Mouse (Mus musculus): ENCODE data around the gene Minos1. TPM values are rescaled to one million over a fixed set of nuclear protein-coding genes. Genes with fewer than 3 reads are reported as not detected.

The Minos1 gene
- polyA plus RNA-seq, 1 experiment from 2014 or later = 378 TPM

GRCm38 (mm10) chr4:139115721-139116120 lies 15.2 kb downstream of the Minos1 start:
- WGBS = 88% methylated on average over 4 of the region's 5 CpGs
- no peaks in the 10 kb centered on the region for H3K36me3 ChIP-seq (ENCODE audit: control insufficient read depth, insufficient read depth, low read length)

GRCm38 (mm10) chr4:139112482-139112881 lies 18.4 kb downstream of the Minos1 start:
- Histone ChIP-seq H3K27me3 (replicated peaks; ENCODE audit: control insufficient read depth, insufficient read depth, low read length) (no peaks in the 10 kb centered on the region), H3K36me3 (ENCODE audit: control insufficient read depth, insufficient read depth, low read length) (no peaks in the 10 kb centered on the region), H3K9ac (ENCODE audit: low read depth, low read length) (no peak overlapping the region), H3K9me3 (ENCODE audit: control insufficient read depth, low read length) (no peaks in the 10 kb centered on the region), H3K27ac (ENCODE audit: low read depth, low read length) (no peak overlapping the region), H3K4me1 (ENCODE audit: control insufficient read depth, insufficient read depth, low read depth, low read length) (no peaks in the 10 kb centered on the region; the same call in 1 of the 2 replicates), H3K4me3 (ENCODE audit: low read length) (no peak overlapping the region), H3K4me2 (ENCODE audit: low read length) (no peak overlapping the region)
- ATAC-seq = no peak
- WGBS = 70% methylated on average over 3 of the region's 3 CpGs

More at GRCm38 (mm10) chr4:139115721-139116120, 15.2 kb downstream of the Minos1 start:
- ATAC-seq = no peak
- H3K27me3 ChIP-seq (replicated peaks; ENCODE audit: control insufficient read depth, insufficient read depth, low read length) = no peaks in the 10 kb centered on the region
- no peaks in the 10 kb centered on the region; the same call in 1 of the 2 replicates for H3K4me1 ChIP-seq (ENCODE audit: control insufficient read depth, insufficient read depth, low read depth, low read length)
- no peak overlapping the region for H3K27ac ChIP-seq (ENCODE audit: low read depth, low read length)
- no peak overlapping the region for H3K9ac ChIP-seq (ENCODE audit: low read depth, low read length)
- H3K9me3 ChIP-seq (ENCODE audit: control insufficient read depth, low read length) = no peaks in the 10 kb centered on the region
- H3K4me2 ChIP-seq (ENCODE audit: low read length) = no peak overlapping the region
- no peak overlapping the region for H3K4me3 ChIP-seq (ENCODE audit: low read length)

- Histone ChIP-seq H3K36me3 (ENCODE audit: control insufficient read depth, insufficient read depth, low read length) (no peaks in the 10 kb centered on the region), H3K4me3 (ENCODE audit: low read length) (no peak overlapping the region), H3K4me1 (ENCODE audit: control insufficient read depth, insufficient read depth, low read depth, low read length) (no peaks in the 10 kb centered on the region; the same call in 1 of the 2 replicates), H3K9ac (ENCODE audit: low read depth, low read length) (no peak overlapping the region), H3K27me3 (replicated peaks; ENCODE audit: control insufficient read depth, insufficient read depth, low read length) (no peaks in the 10 kb centered on the region), H3K4me2 (ENCODE audit: low read length) (no peak overlapping the region), H3K27ac (ENCODE audit: low read depth, low read length) (no peak overlapping the region), H3K9me3 (ENCODE audit: control insufficient read depth, low read length) (no peaks in the 10 kb centered on the region)
- no peak for ATAC-seq
- 58% methylated on average over 3 of the region's 3 CpGs for WGBS
These were observed 19.5 kb downstream of the Minos1 start for GRCm38 (mm10) chr4:139111421-139111820.

- Histone ChIP-seq H3K9me3 (ENCODE audit: control insufficient read depth, low read length) (no peaks in the 10 kb centered on the region), H3K9ac (ENCODE audit: low read depth, low read length) (no peak overlapping the region), H3K36me3 (ENCODE audit: control insufficient read depth, insufficient read depth, low read length) (no peaks in the 10 kb centered on the region), H3K4me3 (ENCODE audit: low read length) (no peak overlapping the region), H3K27me3 (replicated peaks; ENCODE audit: control insufficient read depth, insufficient read depth, low read length) (no peaks in the 10 kb centered on the region), H3K4me1 (ENCODE audit: control insufficient read depth, insufficient read depth, low read depth, low read length) (no peaks in the 10 kb centered on the region; the same call in 1 of the 2 replicates), H3K4me2 (ENCODE audit: low read length) (no peak overlapping the region), H3K27ac (ENCODE audit: low read depth, low read length) (no peak overlapping the region)
- WGBS = 76% methylated on average over 3 of the region's 3 CpGs
- no peak for ATAC-seq
These were observed 20.1 kb downstream of the Minos1 start for GRCm38 (mm10) chr4:139110858-139111257.

DNA sequence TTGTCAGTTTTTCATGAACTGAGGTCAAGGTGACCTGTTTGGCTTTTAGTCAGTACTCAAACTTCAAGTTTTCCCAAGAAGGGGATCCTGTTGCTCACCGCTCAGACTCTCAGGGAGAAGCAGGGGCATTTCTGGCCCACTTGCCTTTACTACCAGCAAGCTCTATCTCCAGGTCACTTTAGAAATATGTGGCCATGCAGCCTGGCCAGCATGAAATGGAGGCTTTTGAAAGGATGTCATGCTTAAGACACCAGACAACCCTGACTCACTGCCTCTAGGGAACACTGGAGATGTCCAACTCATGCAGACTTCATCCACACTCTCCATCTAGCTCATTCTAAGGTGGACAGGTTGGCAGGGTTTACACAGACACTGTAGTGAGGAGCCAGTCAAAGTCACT lies 25.5 kb downstream of the Minos1 start:
- no peaks in the 10 kb centered on the region for H3K27me3 ChIP-seq (replicated peaks; ENCODE audit: control insufficient read depth, insufficient read depth, low read length)
- H3K9me3 ChIP-seq (ENCODE audit: control insufficient read depth, low read length) = no peaks in the 10 kb centered on the region
- ATAC-seq = no peak
- peaks cover 13% of the 10 kb centered on the region for H3K36me3 ChIP-seq (ENCODE audit: control insufficient read depth, insufficient read depth, low read length)
- WGBS = 95% methylated on average over 1 of the region's 1 CpGs
- no peak overlapping the region for H3K4me2 ChIP-seq (ENCODE audit: low read length)
- no peak overlapping the region for H3K27ac ChIP-seq (ENCODE audit: low read depth, low read length)
- H3K4me3 ChIP-seq (ENCODE audit: low read length) = no peak overlapping the region
- H3K9ac ChIP-seq (ENCODE audit: low read depth, low read length) = no peak overlapping the region
- H3K4me1 ChIP-seq (ENCODE audit: control insufficient read depth, insufficient read depth, low read depth, low read length) = no peaks in the 10 kb centered on the region

DNA sequence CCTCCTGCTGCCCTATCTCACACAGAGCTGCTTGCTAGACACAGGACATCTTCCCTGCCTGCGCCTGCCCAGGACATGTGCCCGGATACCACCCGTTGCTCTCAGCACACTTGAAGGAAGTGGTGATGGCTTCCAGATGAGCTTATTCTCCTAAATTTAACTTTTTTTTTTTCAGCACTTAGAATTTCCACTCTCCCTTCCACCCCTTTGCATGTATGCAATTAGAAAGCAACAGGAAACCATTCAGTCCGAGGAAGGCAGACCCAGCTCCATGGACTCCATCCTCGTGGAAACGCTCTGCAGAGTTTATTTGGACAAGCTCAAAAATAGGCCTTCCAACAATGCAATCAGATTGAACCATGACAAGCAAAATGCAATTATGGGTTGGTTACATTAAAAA lies 29.4 kb downstream of the Minos1 start:
- no peaks in the 10 kb centered on the region for H3K4me1 ChIP-seq (ENCODE audit: control insufficient read depth, insufficient read depth, low read depth, low read length)
- H3K9me3 ChIP-seq (ENCODE audit: control insufficient read depth, low read length) = no peaks in the 10 kb centered on the region
- H3K27ac ChIP-seq (ENCODE audit: low read depth, low read length) = no peak overlapping the region
- no peak for ATAC-seq
- H3K36me3 ChIP-seq (ENCODE audit: control insufficient read depth, insufficient read depth, low read length) = peaks cover 13% of the 10 kb centered on the region
- no peaks in the 10 kb centered on the region for H3K27me3 ChIP-seq (replicated peaks; ENCODE audit: control insufficient read depth, insufficient read depth, low read length)
- 77% methylated on average over 6 of the region's 6 CpGs for WGBS
- H3K9ac ChIP-seq (ENCODE audit: low read depth, low read length) = no peak overlapping the region
- H3K4me2 ChIP-seq (ENCODE audit: low read length) = no peak overlapping the region
- no peak overlapping the region for H3K4me3 ChIP-seq (ENCODE audit: low read length)

- Histone ChIP-seq H3K4me2 (ENCODE audit: low read length) (no peak overlapping the region), H3K9me3 (ENCODE audit: control insufficient read depth, low read length) (no peaks in the 10 kb centered on the region), H3K36me3 (ENCODE audit: control insufficient read depth, insufficient read depth, low read length) (peaks cover 13% of the 10 kb centered on the region), H3K27me3 (replicated peaks; ENCODE audit: control insufficient read depth, insufficient read depth, low read length) (no peaks in the 10 kb centered on the region), H3K4me1 (ENCODE audit: control insufficient read depth, insufficient read depth, low read depth, low read length) (no peaks in the 10 kb centered on the region), H3K9ac (ENCODE audit: low read depth, low read length) (no peak overlapping the region), H3K27ac (ENCODE audit: low read depth, low read length) (no peak overlapping the region), H3K4me3 (ENCODE audit: low read length) (no peak overlapping the region)
- no peak for ATAC-seq
- 79% methylated on average over 8 of the region's 8 CpGs for WGBS
These were observed 30.6 kb downstream of the Minos1 start for GRCm38 (mm10) chr4:139100326-139100725.

- Histone ChIP-seq H3K27me3 (replicated peaks; ENCODE audit: control insufficient read depth, insufficient read depth, low read length) (peaks cover 19% of the 10 kb centered on the region), H3K9ac (ENCODE audit: low read depth, low read length) (no peak overlapping the region), H3K4me3 (ENCODE audit: low read length) (no peak overlapping the region), H3K9me3 (ENCODE audit: control insufficient read depth, low read length) (no peaks in the 10 kb centered on the region), H3K4me1 (ENCODE audit: control insufficient read depth, insufficient read depth, low read depth, low read length) (peaks cover 17% of the 10 kb centered on the region), H3K36me3 (ENCODE audit: control insufficient read depth, insufficient read depth, low read length) (0 out of 2 replicates have a peak, but pooled peaks cover under 1% of the 10 kb centered on the region), H3K4me2 (ENCODE audit: low read length) (no peak overlapping the region), H3K27ac (ENCODE audit: low read depth, low read length) (no peak overlapping the region)
- 70% methylated on average over 5 of the region's 5 CpGs for WGBS
- ATAC-seq = no peak
These were observed 34.7 kb downstream of the Minos1 start for GRCm38 (mm10) chr4:139096201-139096600.

DNA sequence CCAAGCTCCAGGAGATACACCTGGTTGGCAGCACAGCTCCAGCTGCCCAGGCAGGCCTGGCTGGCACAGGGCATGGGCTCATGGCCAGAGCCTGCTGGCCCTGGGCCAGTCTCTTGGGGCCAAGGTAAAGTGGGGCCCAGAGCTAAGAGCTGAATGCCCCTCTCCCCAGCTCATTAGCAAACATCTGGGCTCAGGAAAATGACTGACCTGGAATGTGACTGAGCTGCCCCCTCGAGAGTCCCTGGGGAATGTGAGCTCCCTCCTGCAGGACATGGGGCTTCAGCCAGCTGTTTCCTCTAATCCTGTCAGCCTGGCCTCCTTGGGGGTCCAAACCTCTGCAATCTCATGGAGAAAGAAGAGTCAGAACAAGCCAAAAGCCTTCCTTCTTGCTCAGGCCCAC lies 35.5 kb downstream of the Minos1 start:
- Histone ChIP-seq H3K9me3 (ENCODE audit: control insufficient read depth, low read length) (no peaks in the 10 kb centered on the region), H3K4me3 (ENCODE audit: low read length) (no peak overlapping the region), H3K36me3 (ENCODE audit: control insufficient read depth, insufficient read depth, low read length) (no peaks in the 10 kb centered on the region), H3K27me3 (replicated peaks; ENCODE audit: control insufficient read depth, insufficient read depth, low read length) (peaks cover 19% of the 10 kb centered on the region), H3K4me2 (ENCODE audit: low read length) (no peak overlapping the region), H3K4me1 (ENCODE audit: control insufficient read depth, insufficient read depth, low read depth, low read length) (peaks cover 17% of the 10 kb centered on the region), H3K27ac (ENCODE audit: low read depth, low read length) (no peak overlapping the region), H3K9ac (ENCODE audit: low read depth, low read length) (no peak overlapping the region)
- ATAC-seq = no peak
- 14% methylated on average over 1 of the region's 1 CpGs for WGBS

GRCm38 (mm10) chr4:139093196-139093530 lies 37.8 kb downstream of the Minos1 start:
- 24% methylated on average over 13 of the region's 13 CpGs for WGBS
- ATAC-seq = no peak
- Histone ChIP-seq H3K4me2 (ENCODE audit: low read length) (peak overlapping the region; percentile 96), H3K36me3 (ENCODE audit: control insufficient read depth, insufficient read depth, low read length) (no peaks in the 10 kb centered on the region), H3K4me1 (ENCODE audit: control insufficient read depth, insufficient read depth, low read depth, low read length) (peaks cover 17% of the 10 kb centered on the region), H3K27ac (ENCODE audit: low read depth, low read length) (no peak overlapping the region), H3K27me3 (replicated peaks; ENCODE audit: control insufficient read depth, insufficient read depth, low read length) (peaks cover 19% of the 10 kb centered on the region), H3K4me3 (ENCODE audit: low read length) (peak overlapping the region; percentile 60), H3K9me3 (ENCODE audit: control insufficient read depth, low read length) (no peaks in the 10 kb centered on the region), H3K9ac (ENCODE audit: low read depth, low read length) (peak overlapping the region; percentile 74)

Measured in hindbrain, embryonic 16.5 days (tissue).